Mouse (Mus musculus): ENCODE data around the gene Aes.

The Aes gene

DNA sequence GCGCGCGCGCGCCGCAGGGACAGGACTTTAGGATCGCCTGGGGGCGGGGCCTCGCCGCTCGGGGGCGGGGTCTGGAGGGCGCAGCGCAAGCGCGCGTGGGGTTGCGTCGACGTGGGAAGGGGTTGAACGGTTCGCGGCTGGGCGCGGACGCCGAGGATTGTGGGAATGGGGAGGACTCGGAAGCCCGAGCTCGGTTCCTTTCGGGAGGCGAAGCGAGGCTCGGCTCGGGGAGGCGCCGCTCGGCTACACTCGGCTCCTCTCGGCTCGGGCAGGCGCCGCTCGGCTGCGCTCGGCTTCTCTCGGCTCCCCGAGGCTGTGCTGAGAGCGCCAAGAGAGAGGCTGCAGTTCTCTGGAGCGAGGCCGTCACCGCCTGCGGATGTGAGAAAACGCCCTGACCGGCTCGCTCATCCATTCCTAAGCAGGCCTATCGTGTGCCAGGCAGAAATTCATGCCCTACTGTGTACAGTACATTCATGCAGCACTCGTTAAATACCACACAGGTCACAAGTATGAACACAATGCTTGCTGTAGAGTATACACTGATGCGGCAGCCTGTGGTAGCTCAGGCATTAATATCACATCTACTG is 14.0 kb upstream of the Aes start, which contains the start of gene Gna11:
Gene Gna11 (minus strand): TSS at position 30 of the 587 bp plus-strand sequence.
- peak; percentile 98 for DNase-seq (ENCODE audit: low read depth)

DNA sequence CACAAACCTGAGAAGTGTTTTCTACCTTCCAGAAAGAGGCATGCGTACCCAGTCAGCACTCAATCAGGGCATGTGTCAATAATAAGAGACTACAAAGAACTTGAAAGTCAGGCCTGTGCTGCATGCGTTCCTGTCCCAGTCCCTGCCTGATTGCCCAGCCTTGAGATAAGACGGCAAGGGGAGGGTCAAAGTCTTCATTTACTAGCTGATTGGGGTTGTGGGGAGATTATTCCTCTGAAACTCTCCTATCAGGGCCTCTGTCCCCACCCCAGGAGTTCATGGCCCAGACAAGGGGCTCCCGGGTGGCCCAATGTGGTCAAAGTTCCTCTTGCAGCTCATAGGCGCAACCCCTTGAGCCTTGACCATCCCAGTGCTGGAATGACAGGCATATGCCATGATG is 13.0 kb upstream of the Aes start:
- DNase-seq (ENCODE audit: low read depth) = no peak

DNA sequence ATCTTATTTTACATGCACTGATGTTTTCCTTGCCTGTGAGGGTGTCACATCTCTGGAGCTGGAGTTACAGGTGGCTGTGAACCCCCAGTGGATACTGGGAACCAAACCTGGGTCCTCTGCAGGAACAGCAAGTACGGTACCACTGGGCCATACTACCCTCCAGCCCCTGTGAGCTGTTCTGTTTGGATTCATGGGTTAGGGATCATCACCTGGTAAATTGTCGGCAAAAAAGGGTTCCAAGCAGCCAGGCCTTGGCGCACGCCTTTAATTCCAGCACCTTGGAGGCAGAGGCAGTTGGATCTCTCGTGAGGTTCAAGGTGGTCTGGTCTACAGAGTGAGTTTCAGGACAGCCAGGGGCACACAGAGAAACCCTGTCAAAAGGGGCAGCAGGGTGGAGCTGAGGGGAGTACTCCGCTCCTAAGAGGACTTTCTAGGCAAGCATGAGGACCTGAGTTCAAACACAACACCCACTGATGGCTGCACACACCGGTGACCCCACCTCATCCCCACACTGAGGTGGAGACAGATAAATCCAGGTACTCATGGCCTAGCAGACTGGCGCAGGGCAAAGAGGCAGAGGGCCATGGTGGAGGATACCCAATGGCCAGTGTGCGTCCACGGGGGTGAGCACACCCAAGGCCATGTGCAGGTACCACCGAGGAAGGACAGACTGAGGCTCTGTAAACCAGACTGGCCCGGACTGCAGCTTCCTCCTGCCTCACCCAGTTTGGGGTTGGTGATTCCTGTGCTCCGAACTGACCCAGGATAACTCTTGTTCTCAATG is 12.3 kb upstream of the Aes start:
- no peak for DNase-seq (ENCODE audit: low read depth)

DNA sequence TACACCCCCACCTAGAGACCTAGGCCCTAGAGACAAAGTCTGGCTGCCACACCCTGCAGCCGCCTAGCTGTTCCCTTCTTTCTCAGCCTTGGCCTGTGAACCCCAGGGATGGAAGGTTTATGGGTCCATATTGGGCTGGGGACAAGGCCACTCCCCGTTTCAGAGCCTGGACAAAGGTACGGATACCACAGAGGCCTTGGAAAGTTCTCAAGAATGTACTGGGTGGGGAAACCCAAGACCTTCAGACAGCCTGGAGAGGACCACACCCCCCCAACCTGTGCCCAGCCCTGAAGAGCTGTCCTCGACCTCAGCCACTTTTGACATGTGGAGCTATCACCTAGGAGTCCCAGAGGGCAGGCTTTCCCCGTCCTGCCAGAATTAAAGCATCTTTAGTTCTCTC is 10.3 kb upstream of the Aes start:
- DNase-seq (ENCODE audit: low read depth) = no peak

DNA sequence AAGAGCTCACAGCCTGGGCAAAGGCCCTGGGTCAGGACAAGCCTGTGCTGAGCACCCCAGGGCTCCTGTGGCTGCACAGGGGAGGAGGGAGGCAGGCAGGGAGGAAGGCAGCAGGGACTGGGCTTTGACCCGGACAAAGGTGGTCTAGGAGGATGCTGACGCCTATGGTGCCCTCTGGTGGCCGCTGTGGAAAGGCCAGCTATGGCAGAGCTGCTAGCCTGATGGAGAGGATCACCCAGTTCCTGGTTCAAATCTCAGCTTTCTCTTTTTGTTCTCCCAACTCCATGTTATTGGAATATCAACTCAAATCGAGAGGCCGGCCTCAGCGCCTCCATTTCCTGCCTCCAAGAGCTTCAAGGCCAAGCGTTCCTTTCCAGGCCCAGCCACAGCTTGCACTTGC is 9.0 kb upstream of the Aes start:
- DNase-seq (ENCODE audit: low read depth) = no peak

DNA sequence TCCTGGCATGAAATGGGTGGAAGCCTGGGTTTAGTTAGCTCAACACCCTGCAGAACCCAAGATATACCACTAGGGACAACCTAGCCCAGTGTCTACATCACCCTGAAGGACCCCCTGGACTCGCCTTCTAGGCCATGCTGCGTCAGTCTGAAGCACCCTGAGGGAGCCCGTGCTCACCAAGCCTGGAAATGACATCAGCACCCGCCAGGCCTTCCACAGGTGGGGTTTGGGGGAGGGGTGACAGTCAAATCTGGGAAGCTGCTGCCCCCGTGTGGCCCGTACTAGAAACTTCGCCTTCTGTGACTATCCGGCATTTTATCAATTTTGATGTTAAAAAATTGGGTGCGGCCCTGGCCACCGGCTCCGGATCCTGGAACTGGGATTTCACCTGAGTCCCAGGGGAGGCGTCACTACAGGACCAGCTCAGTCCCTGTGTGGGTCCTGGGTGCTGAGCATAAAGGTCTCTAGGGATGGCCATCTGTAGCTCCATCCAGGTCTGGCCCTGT is 7.6 kb upstream of the Aes start:
- DNase-seq (ENCODE audit: low read depth) = peak; percentile 84

DNA sequence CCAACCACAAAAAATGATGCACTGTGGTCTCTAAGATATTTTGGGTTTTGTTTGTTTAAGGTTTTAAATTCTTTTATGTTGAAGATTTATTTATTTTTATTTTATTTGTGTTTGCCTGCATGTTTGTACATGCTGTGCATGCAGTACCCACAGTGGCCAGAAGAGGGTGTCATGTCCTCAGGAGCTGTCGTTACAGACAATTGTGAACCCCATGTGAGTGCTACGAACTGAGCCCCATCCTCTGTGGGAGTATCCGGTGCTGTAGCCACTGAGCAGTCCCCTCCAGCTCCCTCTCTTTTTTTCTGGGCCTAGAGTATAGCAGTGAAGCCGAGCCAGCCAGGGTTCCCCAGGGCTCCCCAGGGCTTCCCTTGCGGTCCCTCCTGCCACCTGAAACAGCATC is 6.1 kb upstream of the Aes start:
- DNase-seq (ENCODE audit: low read depth) = no peak

DNA sequence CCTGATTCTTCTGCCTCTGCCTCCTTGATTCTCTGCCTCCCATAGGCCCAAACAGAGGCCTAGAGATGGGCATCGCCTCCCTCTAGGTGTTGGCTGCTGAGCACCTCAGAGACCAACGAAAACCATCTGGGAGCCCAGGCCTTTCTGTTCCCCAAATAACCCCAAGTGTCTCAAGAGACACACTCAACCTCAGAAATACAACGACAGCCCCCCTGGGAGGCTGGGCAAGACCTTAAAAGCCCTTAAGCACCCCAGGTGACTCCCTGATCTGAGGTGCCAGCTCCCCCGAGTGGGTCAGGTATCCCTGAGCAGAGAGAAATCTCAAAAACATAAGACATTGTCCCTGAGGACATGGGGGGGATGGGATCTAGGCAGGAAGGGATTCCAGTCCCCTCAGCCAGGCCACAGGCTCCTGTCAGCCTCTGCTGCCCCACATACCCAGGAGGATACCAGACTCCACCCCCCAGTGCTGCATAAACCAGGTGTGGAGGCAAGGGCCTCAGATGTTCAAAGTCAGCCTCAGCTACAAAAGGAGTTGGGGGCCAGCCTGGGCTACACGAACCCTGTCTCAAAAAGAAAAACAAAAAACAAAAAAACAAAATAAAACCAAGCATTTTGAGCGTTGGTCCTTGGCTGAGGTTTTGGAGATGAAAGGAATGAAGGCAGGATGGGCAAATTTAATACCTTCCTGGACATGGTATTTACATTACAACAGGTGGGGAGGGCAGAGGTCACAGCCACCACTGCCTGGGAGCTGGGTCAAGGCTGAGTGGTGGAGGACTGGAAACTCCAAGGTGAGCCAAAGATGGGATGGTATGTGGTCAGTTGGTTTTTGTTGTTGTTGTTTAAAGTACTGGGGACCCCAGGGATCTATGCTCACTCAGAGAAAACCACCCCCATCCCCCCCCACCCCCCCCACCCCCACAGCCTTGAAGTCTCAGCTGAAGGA is 5.2 kb upstream of the Aes start:
- DNase-seq (ENCODE audit: low read depth) = no peak

DNA sequence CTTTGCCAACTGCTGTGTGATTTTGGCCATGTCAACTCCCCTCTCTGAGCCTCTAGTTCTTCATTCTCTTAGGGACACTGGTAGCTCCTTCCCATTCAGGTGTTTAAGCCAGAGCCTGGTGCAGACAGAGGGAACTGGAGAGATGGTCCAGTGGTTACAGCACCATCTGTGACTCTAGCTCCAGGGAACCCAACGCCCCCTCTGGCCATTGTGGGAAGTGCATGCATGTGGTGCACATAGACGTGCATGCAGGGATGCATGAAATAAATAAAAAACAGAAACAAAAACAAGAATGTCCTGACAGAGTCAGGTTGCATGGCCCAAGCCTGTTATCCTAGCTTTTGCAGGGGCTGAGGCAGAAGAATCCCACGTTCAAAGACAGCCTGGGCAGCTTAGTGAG is 3.0 kb upstream of the Aes start:
- DNase-seq (ENCODE audit: low read depth) = no peak

DNA sequence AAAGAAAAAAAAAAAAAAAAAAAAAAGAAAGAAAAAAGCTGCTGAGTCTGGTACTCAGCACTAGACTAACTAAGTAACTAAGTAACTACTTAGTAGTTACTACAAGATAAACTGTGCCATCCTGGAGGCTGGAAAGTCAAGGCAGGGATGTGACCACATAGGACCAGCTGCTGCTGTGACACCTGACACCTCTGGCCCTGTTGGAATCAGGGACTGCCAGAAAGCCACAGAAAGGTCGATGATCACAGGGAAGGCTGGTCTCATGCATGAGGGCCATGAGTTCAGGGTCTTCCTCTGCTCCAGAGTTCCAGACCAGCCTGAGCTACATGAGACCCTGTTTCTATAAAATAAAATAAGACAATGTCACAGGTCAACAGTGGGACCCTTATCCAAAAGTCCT is 1.8 kb upstream of the Aes start:
- DNase-seq (ENCODE audit: low read depth) = no peak

DNA sequence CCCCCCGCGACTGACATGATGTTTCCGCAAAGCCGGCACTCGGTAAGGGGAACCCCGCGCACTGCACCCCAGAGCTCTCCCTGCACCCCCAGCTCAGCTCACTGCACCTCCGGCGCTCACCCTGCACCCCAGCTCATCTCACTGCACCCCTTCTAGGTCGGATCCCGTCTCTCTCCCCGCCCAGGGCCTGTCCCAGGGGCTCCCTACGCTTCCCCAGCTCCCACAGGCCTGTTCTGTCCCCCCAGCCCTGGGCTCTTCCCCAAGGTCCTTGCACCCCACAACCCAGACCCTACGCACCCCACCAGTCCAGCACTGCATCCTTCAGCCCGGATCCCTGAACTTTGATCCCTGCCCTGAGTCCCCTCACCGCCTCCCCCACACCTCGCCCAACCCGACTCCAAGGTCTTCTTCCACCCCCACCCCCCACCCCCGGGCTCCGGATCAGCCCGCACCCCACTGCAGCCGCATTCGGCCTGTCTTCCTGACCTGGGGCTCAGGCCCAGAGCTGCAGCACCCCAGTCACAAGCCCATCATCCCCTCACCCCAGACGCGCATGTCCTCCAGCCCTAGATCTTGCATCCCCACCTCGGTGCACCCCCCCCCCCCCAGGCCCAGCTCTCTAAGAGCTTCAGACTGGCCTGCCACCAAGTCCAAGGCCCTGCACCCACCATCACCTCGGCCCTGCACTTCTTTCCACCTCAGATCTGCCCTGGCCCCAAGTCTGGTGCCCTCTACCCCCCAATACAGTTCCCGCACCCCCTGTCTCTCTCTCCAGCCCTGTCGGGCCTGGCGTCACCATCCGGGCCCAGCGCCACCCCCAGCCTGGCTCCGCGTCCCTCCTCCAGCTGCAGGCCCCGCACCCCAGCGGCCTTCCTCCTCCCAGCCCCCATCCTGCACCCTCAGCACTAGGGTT is 595 bp downstream of the Aes start:
- no peak for DNase-seq (ENCODE audit: low read depth)

DNA sequence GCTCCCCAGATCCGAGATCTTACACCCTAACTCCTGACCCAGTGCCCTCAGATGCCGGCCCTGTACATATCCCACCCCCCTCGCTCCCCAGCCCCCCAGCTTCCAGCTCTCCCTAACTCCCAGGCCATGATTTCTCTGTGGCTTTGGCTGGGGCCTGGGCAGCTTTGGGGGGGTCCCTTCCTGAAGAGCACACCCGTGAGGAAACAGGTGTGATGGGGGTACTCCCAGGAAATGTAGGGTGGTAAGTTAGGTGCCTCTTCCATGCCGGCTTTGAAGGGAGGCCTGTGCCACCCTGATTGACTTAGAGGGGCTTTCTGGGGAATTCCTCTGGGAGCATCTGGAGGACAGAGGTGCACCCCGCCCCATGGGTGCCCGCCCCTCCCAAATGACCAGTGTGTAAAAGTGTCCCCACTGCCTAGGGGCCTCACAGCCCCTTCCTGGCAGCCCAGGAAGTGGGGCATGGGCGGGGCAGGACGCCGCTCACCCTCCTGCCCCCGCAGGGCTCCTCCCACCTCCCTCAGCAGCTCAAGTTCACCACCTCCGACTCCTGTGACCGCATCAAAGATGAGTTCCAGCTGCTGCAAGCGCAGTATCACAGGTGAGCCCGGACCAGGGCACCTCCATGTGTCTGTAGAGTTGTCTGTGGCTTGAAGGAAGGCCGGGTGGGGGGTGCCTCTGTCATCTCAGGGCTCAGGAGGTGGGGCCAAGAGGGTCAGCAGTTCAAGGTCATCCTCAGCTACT is 1.6 kb downstream of the Aes start:
- no peak for DNase-seq (ENCODE audit: low read depth)

DNA sequence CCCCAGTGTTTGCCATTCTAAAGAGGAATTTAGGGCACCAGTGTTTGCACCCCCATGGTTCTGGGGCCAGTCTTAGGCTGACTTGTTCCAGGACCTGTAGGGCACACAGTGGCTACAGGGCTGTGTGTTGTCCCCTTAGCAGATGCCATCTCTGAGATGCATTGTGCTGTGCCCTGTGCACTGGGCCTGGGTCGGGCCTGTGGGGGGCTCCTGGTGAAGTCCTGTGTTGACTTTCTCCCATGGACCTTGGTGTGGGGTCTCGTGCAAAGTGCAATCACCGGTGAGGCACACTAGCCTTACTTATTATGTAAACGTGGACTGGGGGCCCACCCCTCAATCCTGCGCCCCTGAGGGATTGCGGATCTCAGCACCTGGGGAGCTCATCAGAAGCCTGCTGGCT is 3.1 kb downstream of the Aes start:
- no peak for DNase-seq (ENCODE audit: low read depth)

DNA sequence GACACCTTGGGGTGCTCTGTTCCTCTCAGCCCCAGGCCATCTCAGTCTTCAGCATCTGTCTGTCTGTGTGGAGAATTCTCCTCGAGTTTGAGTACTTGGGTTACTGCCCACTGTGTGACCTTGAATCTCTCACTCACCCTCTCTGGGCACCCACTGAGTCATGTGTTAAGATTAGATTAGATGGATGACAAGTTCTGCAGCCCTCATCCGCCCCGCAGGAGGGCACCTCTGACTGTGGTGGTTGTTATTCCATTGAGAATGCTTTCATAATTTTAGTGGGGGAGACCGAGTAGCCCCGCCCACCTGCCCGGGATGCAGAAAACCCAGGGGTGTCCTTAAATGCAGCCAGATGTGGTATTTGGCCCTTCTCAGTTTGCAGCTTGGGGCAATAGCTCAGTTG is 4.2 kb downstream of the Aes start:
- DNase-seq (ENCODE audit: low read depth) = peak; percentile 64

DNA sequence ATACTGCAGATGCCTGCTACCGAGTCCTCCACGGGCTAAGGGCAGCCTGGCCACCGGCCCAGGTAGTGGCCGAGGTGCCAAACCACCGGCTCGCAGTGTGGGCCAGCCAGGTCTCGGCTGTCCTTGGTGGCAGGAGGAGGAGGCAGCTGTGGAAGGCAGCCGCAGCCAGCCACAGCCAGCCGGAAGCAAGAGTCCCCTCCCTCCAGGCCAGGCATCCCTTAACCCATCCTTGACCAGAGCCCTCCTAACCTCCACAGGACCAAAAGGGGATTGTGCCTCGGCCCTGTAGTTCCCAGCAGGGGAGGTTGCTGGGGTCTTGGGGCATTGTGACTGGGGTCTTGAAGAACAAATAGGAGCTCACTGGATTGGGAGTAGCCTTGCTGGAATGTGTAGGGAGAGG is 4.9 kb downstream of the Aes start:
- DNase-seq (ENCODE audit: low read depth) = peak; percentile 61

DNA sequence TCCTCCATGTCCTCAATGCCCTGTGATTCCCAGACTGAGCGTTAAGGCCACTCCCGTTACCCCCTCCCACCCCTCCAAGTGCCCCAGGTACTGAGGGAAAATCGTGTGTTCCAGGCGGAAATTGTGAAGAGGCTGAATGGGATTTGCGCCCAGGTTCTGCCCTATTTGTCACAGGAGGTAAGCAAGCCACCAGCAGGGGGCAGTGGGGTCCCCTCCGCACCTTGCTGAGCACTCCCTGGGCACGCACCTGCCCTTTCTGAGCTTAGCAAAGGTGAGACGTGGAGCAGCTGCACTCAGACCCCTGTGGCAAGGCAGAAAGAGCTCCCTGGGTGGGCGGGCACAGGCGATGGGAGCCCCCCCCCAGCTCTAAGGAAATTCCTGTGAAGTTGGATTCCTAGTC is 5.4 kb downstream of the Aes start:
- no peak for DNase-seq (ENCODE audit: low read depth)

DNA sequence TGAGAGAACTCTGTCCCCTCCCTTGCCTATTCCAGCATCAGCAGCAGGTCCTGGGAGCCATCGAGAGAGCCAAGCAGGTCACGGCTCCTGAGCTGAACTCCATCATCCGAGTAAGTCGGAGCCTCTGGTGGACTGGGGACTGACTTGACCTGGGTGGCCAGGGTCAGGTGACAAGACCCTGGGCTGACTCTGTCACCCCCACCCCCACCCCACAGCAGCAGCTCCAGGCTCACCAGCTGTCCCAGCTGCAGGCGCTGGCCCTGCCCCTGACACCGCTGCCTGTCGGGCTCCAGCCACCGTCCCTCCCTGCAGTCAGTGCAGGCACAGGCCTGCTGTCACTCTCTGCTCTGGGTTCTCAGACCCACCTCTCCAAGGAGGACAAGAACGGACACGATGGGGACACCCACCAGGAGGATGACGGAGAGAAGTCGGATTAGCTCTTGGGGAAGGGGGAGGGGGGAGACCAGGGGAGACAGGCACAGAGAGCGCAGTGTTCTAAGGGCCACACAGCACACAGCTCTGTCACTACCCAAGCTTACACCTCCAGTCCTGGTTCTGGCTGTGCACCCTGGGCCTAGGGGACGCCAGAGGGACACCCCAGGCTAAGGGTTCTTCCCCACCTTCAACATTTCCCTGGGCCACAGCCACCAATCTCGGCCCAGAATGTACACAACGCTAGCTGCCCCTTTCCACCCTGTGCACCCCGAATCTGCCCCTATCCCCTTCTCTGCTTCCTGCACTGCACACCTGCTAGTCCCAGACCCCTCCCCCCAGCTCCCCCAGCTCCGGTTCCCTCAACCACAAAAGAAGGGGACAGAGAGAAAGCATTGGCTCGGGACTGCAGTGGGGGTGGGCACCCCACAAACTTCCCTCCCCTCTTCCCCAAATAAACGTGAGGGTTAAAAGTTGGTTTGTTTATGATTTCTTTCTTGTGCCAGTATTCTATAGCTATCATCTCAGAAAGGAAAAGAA is 6.3 kb downstream of the Aes start:
- DNase-seq (ENCODE audit: low read depth) = no peak

DNA sequence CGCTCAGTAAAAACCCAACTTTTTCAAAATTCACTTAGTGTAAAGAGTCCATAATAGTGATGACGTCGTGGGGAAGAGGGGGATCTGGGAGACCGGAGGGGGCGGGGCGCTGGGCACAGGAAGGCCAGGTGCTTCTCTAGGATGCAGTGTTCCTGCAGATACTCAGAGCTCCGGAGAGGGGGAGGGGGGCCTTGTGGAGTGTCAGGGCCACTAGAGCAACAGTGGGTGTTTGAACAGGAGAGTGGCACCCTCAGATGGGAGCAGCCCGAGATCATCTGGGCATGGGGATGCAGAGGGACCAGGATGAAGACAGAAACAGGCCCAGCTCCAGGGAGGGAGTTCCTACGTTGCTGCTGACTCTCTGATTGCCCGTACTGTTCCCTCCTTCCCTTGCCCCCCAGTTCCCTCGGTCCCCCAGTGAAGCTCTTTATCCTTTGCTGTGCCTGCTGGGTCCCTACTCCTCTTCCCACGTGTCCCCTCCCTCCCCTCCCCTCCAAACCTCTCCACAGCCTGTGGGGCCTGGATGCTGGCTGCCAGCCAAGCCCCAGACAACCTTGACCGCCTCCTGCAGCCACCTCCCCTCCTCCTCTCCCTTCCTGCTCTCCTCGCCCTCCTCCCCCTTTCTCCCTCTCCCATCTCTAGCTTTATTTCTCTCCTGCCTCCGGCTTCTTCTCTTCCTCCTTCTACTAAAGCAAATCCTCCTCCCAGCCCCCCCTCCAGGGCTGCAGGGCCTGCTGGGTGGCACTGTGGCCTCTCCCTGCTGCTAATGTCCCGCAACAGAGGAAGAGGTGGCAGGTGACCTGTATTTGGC is 9.3 kb downstream of the Aes start:
- DNase-seq (ENCODE audit: low read depth) = no peak
